Comparison of ENCODE assay signal across 12 mouse cellular contexts in the genomic region with DNA sequence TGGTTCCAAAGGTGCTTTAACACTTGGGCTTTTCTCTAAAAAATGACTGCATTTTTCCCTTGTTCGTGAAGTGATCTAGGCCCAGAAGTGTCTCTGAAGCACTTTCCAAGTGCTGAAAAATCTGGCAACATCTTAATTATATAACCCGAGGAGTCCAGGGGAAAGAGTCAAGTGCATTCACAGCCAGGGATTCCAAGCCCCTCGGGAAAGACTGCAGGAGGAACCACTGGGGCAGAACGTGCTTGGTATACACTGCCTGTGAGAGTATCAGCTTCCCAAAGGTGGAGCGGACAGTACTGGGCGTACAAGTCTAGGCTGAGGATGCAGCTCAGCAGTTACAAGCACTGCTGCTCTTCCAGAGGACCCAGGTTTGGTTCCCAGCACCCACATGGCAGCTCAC.
"Had no signal": no experiment of that assay in that cellular context is flagged by ENCODE, and none has a peak within 500 bp of the region (broad histone marks: within the 10 kb centered on the region; RNA-seq: fewer than 3 reads in every experiment).

No protein-coding gene starts in this region.

- DNase-seq: lung, adult 2 months; lung, postnatal 14 days; lung, postnatal 4 days; midbrain, embryonic 14.5 days; retina, postnatal 1 day; right cerebral cortex, adult 18-20 months; right cerebral cortex, postnatal 25 days; right cerebral cortex, postnatal 4 days; spleen, adult 18-20 months; thymus, adult 18-20 months; thymus, postnatal 14 days; thymus, postnatal 36 days had no signal
